Mouse (Mus musculus) liver, embryonic 15.5 days (tissue): ENCODE measurements around the gene Sept9. TPM values are rescaled to one million over a fixed set of nuclear protein-coding genes. Genes with fewer than 3 reads are reported as not detected.
A peak's percentile ranks its signal among the peaks of the same experiment; 100 is the strongest.

Source experiments
- ATAC-seq: fragments of 200-750 bp; cut with Nextera tagmentation; 2 replicates; pipeline ENCODE4 v1.8.0; 2017; ENCODE audit warnings: moderate number of reproducible peaks, mild to moderate bottlenecking, moderate library complexity; ENCODE audit not compliant: insufficient read depth
- H3K27ac ChIP-seq: fragments of 300-500 bp; sonication (generic); replicated peaks from 2 replicates; pipeline ENCODE4 v1.5.1; 2015; ENCODE audit warnings: mild to moderate bottlenecking, inconsistent platforms
- H3K27me3 ChIP-seq: fragments of 300-500 bp; sonication (generic); 2 replicates; pipeline ENCODE4 v1.6.1; 2015; ENCODE audit warnings: mild to moderate bottlenecking, inconsistent platforms
- H3K36me3 ChIP-seq: fragments of 300-500 bp; sonication (generic); replicated peaks from 2 replicates; pipeline ENCODE4 v1.6.1; 2015; ENCODE audit warnings: moderate library complexity, mild to moderate bottlenecking, inconsistent platforms
- H3K4me1 ChIP-seq: fragments of 300-500 bp; sonication (generic); replicated peaks from 2 replicates; pipeline ENCODE4 v1.6.1; 2015; ENCODE audit warnings: inconsistent platforms
- H3K4me2 ChIP-seq: fragments of 300-500 bp; sonication (generic); 2 replicates; pipeline ENCODE4 v1.6.1; 2015; ENCODE audit warnings: moderate library complexity, mild to moderate bottlenecking, inconsistent platforms
- H3K4me3 ChIP-seq: fragments of 300-500 bp; sonication (generic); replicated peaks from 2 replicates; pipeline ENCODE4 v1.5.1; 2015; ENCODE audit warnings: mild to moderate bottlenecking, inconsistent platforms
- H3K9ac ChIP-seq: fragments of 300-500 bp; sonication (generic); 2 replicates; pipeline ENCODE4 v1.6.1; 2015; ENCODE audit warnings: moderate library complexity, mild to moderate bottlenecking, inconsistent platforms
- H3K9me3 ChIP-seq: fragments of 300-500 bp; sonication (generic); replicated peaks from 2 replicates; pipeline ENCODE4 v1.6.1; 2016; ENCODE audit warnings: inconsistent platforms
- WGBS: fragments of 180-500 bp; shearing (Covaris S2); methylation state at CpG from one replicate; pipeline ENCODE4 v1.1.7; 2015; ENCODE audit warnings: mixed read lengths; ENCODE audit not compliant: insufficient replicate concordance; 5-methylcytosine and 5-hydroxymethylcytosine counted together
- polyA plus RNA-seq: library from polyadenylated mRNA; unstranded; fragments of >200 nt; fragmentation: Nextera tagmentation; extraction: Ambion mirVana; gene quantifications from 2 replicates; pipeline ENCODE4 v1.2.1, GENCODE M21; 2015

Gene Sept9
- polyA plus RNA-seq, 1 experiment from 2014 or later: 41.0 TPM

- peaks cover 41% of the 10 kb centered on the region for H3K27me3 ChIP-seq
- H3K36me3 ChIP-seq: no peaks in the 10 kb centered on the region
- ATAC-seq: no peak
- H3K9ac ChIP-seq: no peak overlapping the region
- 28% methylated on average over 7 of the region's 7 CpGs for WGBS
- peaks cover 18% of the 10 kb centered on the region for H3K4me1 ChIP-seq
- H3K9me3 ChIP-seq: no peaks in the 10 kb centered on the region
- no peak overlapping the region for H3K27ac ChIP-seq
- H3K4me2 ChIP-seq: no peak overlapping the region
- no peak overlapping the region for H3K4me3 ChIP-seq
These were observed 2.8 kb upstream of the Sept9 start for GRCm38 (mm10) chr11:117196681-117197080.

DNA sequence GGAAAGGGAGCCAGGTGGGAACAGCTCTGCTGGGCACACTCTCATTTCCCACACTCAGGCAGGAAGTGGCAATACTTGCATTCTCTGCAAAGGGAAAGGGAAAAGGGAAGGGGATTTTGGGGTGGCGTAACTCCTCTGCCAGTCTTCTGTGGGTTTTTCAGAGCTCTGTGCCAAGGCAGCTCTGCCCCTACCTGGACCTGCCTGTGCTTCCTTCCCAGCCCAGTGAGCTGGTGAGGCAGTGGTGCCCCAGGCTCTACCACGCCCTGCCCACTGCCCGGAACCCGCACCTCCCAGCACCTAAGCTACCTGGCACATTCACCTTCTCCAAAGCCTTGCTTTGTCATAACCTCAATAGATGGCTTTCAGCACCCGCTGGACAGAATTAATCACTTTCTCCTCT lies 1.3 kb upstream of the Sept9 start:
- H3K4me3 ChIP-seq: no peak overlapping the region
- H3K27me3 ChIP-seq: peaks cover 45% of the 10 kb centered on the region
- H3K9ac ChIP-seq: no peak overlapping the region
- no peaks in the 10 kb centered on the region for H3K9me3 ChIP-seq
- ATAC-seq: no peak
- peaks cover 22% of the 10 kb centered on the region for H3K4me1 ChIP-seq
- H3K4me2 ChIP-seq: no peak overlapping the region
- no peaks in the 10 kb centered on the region for H3K36me3 ChIP-seq
- no peak overlapping the region for H3K27ac ChIP-seq
- WGBS: 63% methylated on average over 5 of the region's 5 CpGs

GRCm38 (mm10) chr11:117201846-117202245 lies 2.4 kb downstream of the Sept9 start:
- Histone ChIP-seq H3K36me3 (no peaks in the 10 kb centered on the region), H3K9ac (no peak overlapping the region), H3K4me1 (peaks cover 29% of the 10 kb centered on the region), H3K9me3 (no peaks in the 10 kb centered on the region), H3K4me3 (no peak overlapping the region), H3K4me2 (no peak overlapping the region), H3K27me3 (peaks cover 45% of the 10 kb centered on the region), H3K27ac (no peak overlapping the region)
- 66% methylated on average over 12 of the region's 12 CpGs for WGBS
- no peak for ATAC-seq

DNA sequence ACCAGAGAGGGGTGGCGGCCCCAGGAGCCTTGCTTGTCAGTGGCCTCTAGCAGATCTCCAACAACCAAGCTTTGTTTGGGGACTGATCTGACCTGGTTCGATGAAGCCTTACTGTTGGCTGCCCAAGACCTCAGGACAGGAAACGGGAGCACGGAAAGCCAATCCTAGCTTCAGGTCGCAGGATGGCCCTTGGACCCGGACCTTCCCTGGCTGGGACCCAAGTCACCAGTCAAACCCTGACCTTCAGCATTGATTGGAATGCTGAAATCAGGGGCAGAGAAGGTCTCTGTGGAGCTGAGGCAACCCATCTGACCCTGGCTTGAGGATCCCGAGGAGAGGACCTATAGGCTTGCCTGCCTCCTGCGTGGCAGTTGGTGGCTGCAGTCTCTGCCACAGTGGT lies 5.1 kb downstream of the Sept9 start:
- H3K36me3 ChIP-seq: no peaks in the 10 kb centered on the region
- H3K4me2 ChIP-seq: peak overlapping the region; percentile 43
- H3K27ac ChIP-seq: peak overlapping the region; percentile 73
- H3K9ac ChIP-seq: no peak overlapping the region
- 0 out of 2 replicates have a peak overlapping the region, but pooled peaks have one; percentile 2 for H3K4me3 ChIP-seq
- WGBS: 40% methylated on average over 8 of the region's 8 CpGs
- peaks cover 33% of the 10 kb centered on the region for H3K4me1 ChIP-seq
- peaks cover 24% of the 10 kb centered on the region for H3K27me3 ChIP-seq
- H3K9me3 ChIP-seq: no peaks in the 10 kb centered on the region
- peak; percentile 77 for ATAC-seq

GRCm38 (mm10) chr11:117205042-117205441 lies 5.6 kb downstream of the Sept9 start:
- ATAC-seq: peak; percentile 20; the same call in 1 of the 2 replicates
- H3K36me3 ChIP-seq: no peaks in the 10 kb centered on the region
- H3K27me3 ChIP-seq: peaks cover 20% of the 10 kb centered on the region
- WGBS: 53% methylated on average over 6 of the region's 6 CpGs
- H3K9ac ChIP-seq: no peak overlapping the region
- peak overlapping the region; percentile 43 for H3K4me2 ChIP-seq
- no peaks in the 10 kb centered on the region for H3K9me3 ChIP-seq
- 0 out of 2 replicates have a peak overlapping the region, but pooled peaks have one; percentile 2 for H3K4me3 ChIP-seq
- H3K27ac ChIP-seq: peak overlapping the region; percentile 73
- H3K4me1 ChIP-seq: peaks cover 30% of the 10 kb centered on the region

- H3K4me3 ChIP-seq: no peak overlapping the region
- no peaks in the 10 kb centered on the region for H3K9me3 ChIP-seq
- peaks cover 30% of the 10 kb centered on the region for H3K4me1 ChIP-seq
- peak overlapping the region; percentile 43 for H3K4me2 ChIP-seq
- WGBS: 65% methylated on average over 9 of the region's 9 CpGs
- no peak overlapping the region for H3K9ac ChIP-seq
- ATAC-seq: no peak
- no peaks in the 10 kb centered on the region for H3K36me3 ChIP-seq
- H3K27ac ChIP-seq: 0 out of 2 replicates have a peak overlapping the region, but pooled peaks have one; percentile 73
- H3K27me3 ChIP-seq: peaks cover 16% of the 10 kb centered on the region
These were observed 6.0 kb downstream of the Sept9 start for GRCm38 (mm10) chr11:117205447-117205846.

DNA sequence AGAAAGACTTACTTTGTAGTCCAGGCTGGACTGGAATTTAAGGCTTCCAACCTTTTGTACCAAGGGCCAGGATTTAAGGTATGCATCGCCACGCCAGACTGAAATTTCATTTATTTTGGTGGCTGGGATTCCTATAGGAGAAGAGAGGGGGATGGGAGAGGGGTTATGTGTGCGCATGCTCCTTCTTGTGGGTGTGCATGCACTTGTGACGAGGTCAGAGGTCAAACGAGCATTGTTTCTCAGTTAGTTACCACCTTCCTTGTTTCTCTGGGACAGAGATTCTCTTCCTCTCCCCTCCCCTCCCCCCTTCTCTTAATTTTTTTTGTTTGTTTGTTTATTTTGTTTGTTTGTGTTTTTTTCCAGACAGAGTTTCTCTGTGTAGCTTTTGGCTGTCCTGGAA lies 8.0 kb downstream of the Sept9 start:
- ATAC-seq: no peak
- H3K9me3 ChIP-seq: no peaks in the 10 kb centered on the region
- H3K9ac ChIP-seq: no peak overlapping the region
- no peaks in the 10 kb centered on the region for H3K36me3 ChIP-seq
- no peak overlapping the region for H3K4me3 ChIP-seq
- no peak overlapping the region for H3K27ac ChIP-seq
- peaks cover 16% of the 10 kb centered on the region; the same call in 1 of the 2 replicates for H3K4me1 ChIP-seq
- no peak overlapping the region for H3K4me2 ChIP-seq
- 57% methylated on average over 5 of the region's 5 CpGs for WGBS
- no peaks in the 10 kb centered on the region for H3K27me3 ChIP-seq

DNA sequence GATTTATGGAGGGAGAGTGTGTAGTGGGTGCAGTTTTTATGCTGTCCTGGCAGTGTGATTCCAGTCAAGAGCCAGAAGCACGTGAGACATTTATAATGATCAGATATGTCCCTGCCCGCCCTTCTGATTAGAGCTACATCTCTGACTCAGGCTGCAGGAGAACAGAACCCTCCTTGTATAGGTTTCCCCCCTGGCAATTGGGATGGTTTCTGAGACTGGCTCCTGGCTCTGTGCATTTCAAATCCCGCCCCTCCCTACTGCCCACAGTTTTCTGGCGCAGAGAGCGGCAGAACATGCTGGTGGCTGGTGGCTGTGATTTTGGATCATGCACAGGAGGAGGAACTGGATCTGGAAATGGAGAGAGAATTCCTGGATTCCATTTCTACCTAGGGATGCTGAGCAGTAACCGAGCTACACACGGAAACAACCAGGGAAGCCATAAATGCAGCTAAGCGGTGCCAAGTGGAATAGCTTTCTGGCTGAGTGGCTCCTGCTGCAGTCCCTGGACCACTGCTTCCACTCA lies 8.8 kb downstream of the Sept9 start:
- WGBS: 72% methylated on average over 8 of the region's 8 CpGs
- H3K36me3 ChIP-seq: no peaks in the 10 kb centered on the region
- no peak overlapping the region for H3K27ac ChIP-seq
- no peaks in the 10 kb centered on the region for H3K9me3 ChIP-seq
- no peaks in the 10 kb centered on the region for H3K27me3 ChIP-seq
- no peak overlapping the region for H3K4me2 ChIP-seq
- no peak for ATAC-seq
- H3K9ac ChIP-seq: no peak overlapping the region
- peaks cover 16% of the 10 kb centered on the region; the same call in 1 of the 2 replicates for H3K4me1 ChIP-seq
- H3K4me3 ChIP-seq: no peak overlapping the region

DNA sequence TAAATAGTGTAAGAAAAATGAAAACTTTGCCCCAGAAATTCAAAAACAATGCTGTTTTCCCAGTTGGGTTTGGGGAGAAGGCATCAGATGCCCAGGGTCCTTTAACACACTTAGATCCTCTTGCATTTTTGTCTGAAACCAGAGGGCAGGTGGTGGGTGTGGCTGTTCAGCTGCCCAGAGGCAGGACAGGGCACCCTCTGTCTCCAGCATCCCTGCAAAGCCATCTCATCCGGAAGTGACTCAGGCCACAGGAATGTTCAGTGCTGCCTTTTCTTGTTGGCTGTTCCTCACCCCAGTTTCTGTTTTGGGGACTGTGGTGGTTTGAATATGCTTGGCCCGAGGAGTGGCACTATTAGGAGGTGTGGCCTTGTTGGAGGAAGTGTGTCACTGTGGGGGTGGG lies 17.3 kb downstream of the Sept9 start:
- Histone ChIP-seq H3K4me1 (no peaks in the 10 kb centered on the region), H3K4me2 (no peak overlapping the region), H3K9me3 (no peaks in the 10 kb centered on the region), H3K9ac (no peak overlapping the region), H3K27me3 (no peaks in the 10 kb centered on the region), H3K27ac (no peak overlapping the region), H3K36me3 (no peaks in the 10 kb centered on the region), H3K4me3 (no peak overlapping the region)
- ATAC-seq: no peak
- 40% methylated on average over 2 of the region's 2 CpGs for WGBS

GRCm38 (mm10) chr11:117218070-117218469 lies 18.6 kb downstream of the Sept9 start:
- H3K27me3 ChIP-seq: no peaks in the 10 kb centered on the region
- WGBS: 67% methylated on average over 6 of the region's 6 CpGs
- no peak overlapping the region for H3K4me3 ChIP-seq
- H3K36me3 ChIP-seq: no peaks in the 10 kb centered on the region
- peaks cover 7% of the 10 kb centered on the region for H3K4me1 ChIP-seq
- no peak overlapping the region for H3K9ac ChIP-seq
- no peak for ATAC-seq
- no peaks in the 10 kb centered on the region for H3K9me3 ChIP-seq
- H3K4me2 ChIP-seq: no peak overlapping the region
- H3K27ac ChIP-seq: no peak overlapping the region

DNA sequence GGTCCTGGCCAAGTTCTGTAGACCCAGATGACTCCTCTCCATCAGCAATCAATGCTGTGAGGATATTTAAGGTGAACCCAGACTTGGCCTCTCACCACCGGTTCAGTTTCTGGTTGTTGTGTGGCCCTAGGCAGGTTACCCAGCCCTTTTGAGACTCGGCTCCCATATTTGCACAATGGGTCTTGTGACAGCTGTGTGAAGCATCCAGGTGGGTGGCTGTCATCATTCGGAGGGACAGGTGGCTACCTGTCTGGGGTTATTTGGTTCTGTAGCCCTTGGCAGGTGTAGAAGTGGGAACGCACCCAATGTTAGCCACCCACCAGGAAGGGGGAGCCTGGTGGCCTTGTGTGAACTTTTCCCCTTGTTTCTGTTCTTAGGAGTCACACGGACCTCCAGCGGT lies 19.0 kb downstream of the Sept9 start:
- Histone ChIP-seq H3K4me1 (peaks cover 10% of the 10 kb centered on the region), H3K27me3 (no peaks in the 10 kb centered on the region), H3K36me3 (no peaks in the 10 kb centered on the region), H3K9ac (no peak overlapping the region), H3K4me3 (no peak overlapping the region), H3K4me2 (no peak overlapping the region), H3K9me3 (no peaks in the 10 kb centered on the region), H3K27ac (no peak overlapping the region)
- no peak for ATAC-seq
- 64% methylated on average over 6 of the region's 6 CpGs for WGBS

- Histone ChIP-seq H3K27ac (no peak overlapping the region), H3K9me3 (no peaks in the 10 kb centered on the region), H3K27me3 (no peaks in the 10 kb centered on the region), H3K4me3 (no peak overlapping the region), H3K9ac (no peak overlapping the region), H3K4me1 (peaks cover 19% of the 10 kb centered on the region), H3K36me3 (no peaks in the 10 kb centered on the region), H3K4me2 (no peak overlapping the region)
- WGBS: 57% methylated on average over 8 of the region's 8 CpGs
- no peak for ATAC-seq
These were observed 21.3 kb downstream of the Sept9 start for GRCm38 (mm10) chr11:117220777-117221176.
